Mouse (Mus musculus): Measurements from ENCODE around the gene Ndufs2. TPM values are rescaled to one million over a fixed set of nuclear protein-coding genes. Genes with fewer than 3 reads are reported as not detected.

Gene Ndufs2
- total RNA-seq, 2 experiments from 2014 or later: 468 to 578 TPM

- peak; percentile 41 for DNase-seq
Measured at GRCm38 (mm10) chr1:171195887-171196397, 55.2 kb downstream of the Ndufs2 start, which contains the start of gene Pcp4l1. Gene Pcp4l1 (minus strand): TSS chr1:171196268.

- DNase-seq: no peak
Measured at GRCm38 (mm10) chr1:171195046-171195822, 56.0 kb downstream of the Ndufs2 start.

- DNase-seq: no peak
Measured at GRCm38 (mm10) chr1:171193911-171194830, 57.0 kb downstream of the Ndufs2 start.

DNA sequence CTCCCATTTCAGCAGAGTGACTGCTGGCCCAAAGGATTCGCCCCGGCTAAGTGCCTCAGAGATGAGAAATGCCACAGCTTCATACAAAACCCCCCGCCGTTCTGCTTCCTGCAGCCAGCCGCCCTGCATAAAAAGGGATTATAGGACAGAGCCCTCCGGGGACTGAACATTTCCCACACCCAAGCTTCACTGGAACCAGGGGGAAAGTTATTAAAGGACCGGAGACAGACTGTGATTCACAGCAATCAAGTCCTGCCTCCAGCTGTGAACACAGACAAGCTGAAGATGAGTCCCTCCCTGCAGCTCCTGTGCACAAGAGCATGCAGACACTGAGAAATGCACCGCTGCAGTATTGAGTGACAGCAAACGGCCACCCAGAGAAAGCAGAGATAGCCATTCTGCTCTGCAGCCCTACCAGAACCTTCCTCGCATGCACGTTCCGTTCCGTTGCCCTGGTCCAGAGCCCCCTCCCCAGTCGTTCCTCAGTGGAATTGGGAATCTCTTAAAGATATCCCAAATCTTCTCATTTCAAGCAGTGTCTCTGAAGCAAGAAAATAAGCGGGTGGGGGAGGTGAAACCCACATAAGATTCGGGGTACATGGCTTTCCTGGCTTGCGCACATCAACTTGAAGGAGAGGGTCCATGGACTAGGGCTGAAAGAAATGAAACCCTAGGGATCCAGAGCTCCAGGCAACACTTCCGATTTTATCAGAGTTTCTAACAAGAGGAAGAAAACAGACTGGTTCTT lies 57.9 kb downstream of the Ndufs2 start:
- DNase-seq: no peak

DNA sequence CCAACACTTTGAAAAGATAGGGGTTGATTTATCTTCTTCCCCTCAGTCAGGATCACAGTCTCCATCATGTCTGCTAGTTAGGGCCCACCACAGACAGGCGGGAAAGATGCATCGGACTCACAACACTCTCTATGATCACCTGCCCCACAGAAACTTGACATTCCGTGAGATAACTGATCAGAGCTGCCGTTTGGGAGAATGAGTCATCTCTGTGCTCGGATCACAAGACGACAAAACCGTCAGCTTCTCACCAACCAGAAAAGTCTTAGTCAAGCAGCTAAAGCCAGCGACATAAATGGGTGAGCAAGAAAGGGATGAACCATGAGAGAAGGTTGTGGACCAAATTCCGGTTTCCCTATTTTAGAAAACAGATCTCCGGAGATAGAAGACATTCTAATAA lies 58.9 kb downstream of the Ndufs2 start:
- no peak for DNase-seq

- DNase-seq: no peak
Measured at GRCm38 (mm10) chr1:171190832-171191231, 60.4 kb downstream of the Ndufs2 start.

- DNase-seq: no peak
Measured at GRCm38 (mm10) chr1:171189476-171190114, 61.6 kb downstream of the Ndufs2 start.

DNA sequence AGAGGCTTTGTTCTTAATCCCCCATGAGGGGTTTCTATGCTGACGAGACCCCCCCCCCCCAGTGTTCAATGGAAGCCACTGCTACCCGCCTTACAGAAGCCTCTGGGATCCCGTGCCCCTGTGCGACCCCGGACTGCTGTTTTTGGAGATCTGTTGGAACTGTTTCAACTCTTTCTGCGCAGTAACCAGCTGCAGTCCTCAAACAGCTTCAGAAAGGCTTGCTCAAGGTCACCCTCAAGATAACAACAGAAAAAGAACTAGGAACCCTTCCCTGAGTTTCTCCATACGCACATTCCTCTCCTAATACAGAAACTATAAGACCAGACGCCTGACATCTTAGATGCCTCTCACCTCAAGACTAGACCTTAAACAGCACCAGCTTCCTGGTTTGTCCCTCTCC lies 62.1 kb downstream of the Ndufs2 start:
- DNase-seq: no peak

DNA sequence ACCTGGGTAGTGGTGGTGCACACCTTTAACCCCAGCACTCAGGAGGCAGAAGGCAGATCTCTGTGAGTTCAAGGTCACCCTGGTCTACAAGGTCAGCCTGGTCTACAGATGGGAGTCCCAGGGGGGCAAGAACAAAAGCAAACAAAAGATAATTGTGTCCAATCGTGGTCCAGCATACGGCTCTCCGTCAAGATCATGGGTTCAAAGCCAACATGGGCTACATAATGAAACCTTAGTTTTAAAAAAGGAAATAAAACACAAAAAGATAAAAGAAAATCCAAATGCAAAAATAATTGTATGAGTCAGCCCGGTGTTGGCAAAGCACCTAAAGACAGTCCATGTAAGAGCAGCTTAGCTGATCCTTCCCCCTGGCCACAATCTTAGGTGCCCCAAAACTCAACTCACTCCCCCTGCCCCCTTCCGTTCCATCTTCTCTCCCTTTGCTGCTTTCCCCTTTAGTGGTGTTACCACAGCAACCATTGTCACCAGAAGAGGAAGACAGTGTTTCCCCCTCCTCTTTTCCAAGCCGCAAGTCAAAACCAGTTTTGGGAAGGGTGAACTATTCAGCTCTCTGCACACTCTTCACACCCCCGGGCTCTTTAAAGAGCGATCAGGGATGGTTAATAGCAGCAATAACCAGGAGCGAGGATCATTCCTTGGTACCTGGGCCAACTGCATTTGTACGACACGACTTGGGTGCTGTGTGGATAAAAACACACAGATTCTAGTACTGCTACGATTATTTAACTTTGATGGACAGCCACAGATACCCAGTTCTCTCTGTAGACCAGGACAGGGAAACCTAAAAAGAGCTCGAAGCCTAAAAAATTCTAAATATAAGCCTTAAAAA lies 63.1 kb downstream of the Ndufs2 start:
- DNase-seq: no peak

- no peak for DNase-seq
Measured at GRCm38 (mm10) chr1:171185655-171186054, 65.5 kb downstream of the Ndufs2 start.

Other genes starting within 250 kb of the Ndufs2 start
- under 1 TPM; 0.19 to 0.41 TPM for gene Fcgr4, start 232.5 kb downstream of the Ndufs2 start, total RNA-seq (2021)
- 1 to 10 TPM; 9.3 to 9.4 TPM for gene Fcgr3, start 186.5 kb downstream of the Ndufs2 start, total RNA-seq (2021)
- gene Cfap126, start 137.5 kb downstream of the Ndufs2 start, total RNA-seq (2021): 1 to 10 TPM; 1.2 to 1.8 TPM
- 100 to 1,000 TPM; 568 to 707 TPM for gene Sdhc, start 100.8 kb downstream of the Ndufs2 start, total RNA-seq (2021)
- 100 to 1,000 TPM; 478 to 752 TPM for gene Mpz, start 100.7 kb downstream of the Ndufs2 start, total RNA-seq (2021)
- gene Pcp4l1, start 55.1 kb downstream of the Ndufs2 start, total RNA-seq (2021): 10 to 100 TPM; 11.6 to 11.8 TPM
- not detected for gene Nr1i3, start 37.4 kb downstream of the Ndufs2 start, total RNA-seq (2021)
- 10 to 100 TPM; 42.2 to 44.7 TPM for gene Tomm40l, start 28.9 kb downstream of the Ndufs2 start, total RNA-seq (2021)
- gene Apoa2, start 26.3 kb downstream of the Ndufs2 start, total RNA-seq (2021): 1 to 10 TPM in 1 of 2 experiments, not detected in 1; 4.2 TPM
- 10 to 100 TPM; 10.4 to 13.3 TPM for gene Fcer1g, start 17.0 kb downstream of the Ndufs2 start, total RNA-seq (2021)
- 1 to 10 TPM; 3.9 to 8.0 TPM for gene Adamts4, start 967 bp downstream of the Ndufs2 start, total RNA-seq (2021)
- gene B4galt3, start 18.9 kb upstream of the Ndufs2 start, total RNA-seq (2021): 10 to 100 TPM; 11.0 to 17.6 TPM
- gene Ppox, start 29.8 kb upstream of the Ndufs2 start, total RNA-seq (2021): 10 to 100 TPM; 11.6 to 15.1 TPM
- gene Usp21, start 36.6 kb upstream of the Ndufs2 start, total RNA-seq (2021): 10 to 100 TPM; 15.3 to 19.7 TPM
- 10 to 100 TPM; 81.8 to 87.9 TPM for gene Ufc1, start 43.6 kb upstream of the Ndufs2 start, total RNA-seq (2021)
- gene Dedd, start 77.8 kb upstream of the Ndufs2 start, total RNA-seq (2021): 10 to 100 TPM; 30.3 to 31.2 TPM
- 10 to 100 TPM; 20.1 to 22.5 TPM for gene Nit1, start 94.3 kb upstream of the Ndufs2 start, total RNA-seq (2021)
- 100 to 1,000 TPM; 104 to 113 TPM for gene Pfdn2, start 94.3 kb upstream of the Ndufs2 start, total RNA-seq (2021)
- under 1 TPM; 0.31 to 0.61 TPM for gene Klhdc9, start 109.4 kb upstream of the Ndufs2 start, total RNA-seq (2021)
- under 1 TPM; 0.07 to 0.20 TPM for gene Nectin4, start 118.7 kb upstream of the Ndufs2 start, total RNA-seq (2021)
- 1 to 10 TPM; 1.7 to 2.3 TPM for gene Arhgap30, start 137.6 kb upstream of the Ndufs2 start, total RNA-seq (2021)
- gene Usf1, start 159.9 kb upstream of the Ndufs2 start, total RNA-seq (2021): 10 to 100 TPM; 31.5 to 32.4 TPM
- gene Tstd1, start 167.5 kb upstream of the Ndufs2 start, total RNA-seq (2021): under 1 TPM; 0.82 to 0.90 TPM
- 10 to 100 TPM; 13.9 to 15.0 TPM for gene F11r, start 186.1 kb upstream of the Ndufs2 start, total RNA-seq (2021)

Measured in gastrocnemius, postnatal 10 days (tissue).